Mouse (Mus musculus): ENCODE measurements around the gene Slc25a31. TPM values are rescaled to one million over a fixed set of nuclear protein-coding genes. Genes with fewer than 3 reads are reported as not detected.

Slc25a31 gene
- not detected for polyA plus RNA-seq (2017; shearing (Covaris generic))

DNA sequence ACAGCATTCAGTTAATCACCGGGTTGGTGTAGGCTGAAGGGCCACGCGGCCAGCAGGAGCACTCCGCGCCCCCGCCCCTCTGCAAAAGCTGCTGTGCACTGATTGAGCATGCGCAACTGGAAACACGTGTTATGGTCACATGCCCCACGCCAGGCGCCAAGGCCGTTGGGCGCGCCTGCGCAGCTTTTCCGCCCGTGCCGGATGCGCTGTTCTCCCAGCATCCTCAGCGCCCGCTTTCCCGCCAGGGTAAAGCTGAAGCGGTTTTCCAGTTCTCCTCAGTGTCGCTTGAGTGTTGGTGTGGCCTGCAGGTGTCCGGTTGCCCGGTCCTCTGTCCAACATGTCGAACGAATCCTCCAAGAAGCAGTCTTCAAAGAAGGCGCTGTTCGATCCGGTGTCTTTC, at the start of gene Slc25a31:
TSS of gene Slc25a31 (plus strand) at position 201 of the 400 bp plus-strand sequence.

DNA sequence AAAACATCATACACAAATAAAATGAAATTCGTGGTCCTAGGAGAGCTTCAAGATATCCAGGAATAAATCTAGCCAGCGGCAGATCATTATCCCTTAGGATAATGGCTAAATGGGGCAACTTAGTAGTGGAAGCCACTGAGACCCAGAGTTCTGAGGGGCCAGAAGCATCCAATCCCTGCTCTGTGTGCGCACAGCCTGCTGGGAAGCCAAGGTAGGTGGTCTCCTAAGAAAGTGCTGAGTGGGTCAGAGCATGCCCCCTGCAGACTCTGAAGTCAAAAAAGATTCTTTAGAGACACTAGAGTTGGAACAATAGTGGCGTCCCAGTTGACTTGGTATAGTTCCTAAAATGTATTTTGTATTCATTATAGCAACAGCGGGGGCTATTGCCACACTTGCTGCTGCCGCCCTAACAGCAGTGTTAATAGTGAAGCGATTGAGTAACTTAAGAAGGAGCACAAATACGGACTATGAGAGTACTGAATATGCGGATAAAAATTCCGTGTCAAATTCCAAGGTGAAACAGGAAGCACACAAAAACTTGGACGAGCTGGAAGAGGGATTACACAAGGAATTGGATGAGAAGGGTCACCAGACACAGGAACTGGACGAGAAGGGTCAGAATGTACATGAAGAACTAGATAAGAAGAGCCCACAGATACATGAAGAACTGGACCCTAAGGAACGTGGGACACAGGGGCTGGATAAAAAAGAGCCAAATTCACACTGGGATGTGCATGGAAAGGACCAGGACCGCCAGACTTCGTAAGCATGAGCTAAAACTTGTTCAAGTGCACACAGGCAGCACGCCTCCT, 35.6 kb downstream of the Slc25a31 start, which contains the start of gene Hspa4l:
TSS of gene Hspa4l (plus strand) at position 472 of the 812 bp plus-strand sequence.

Other genes with a start within 250 kb of the Slc25a31 start
- gene Intu, start 177.6 kb upstream of the Slc25a31 start, polyA plus RNA-seq (2017; shearing (Covaris generic)), result 0.82 TPM
- 33.7 TPM for gene Hspa4l, start 35.6 kb downstream of the Slc25a31 start, polyA plus RNA-seq (2017; shearing (Covaris generic))
- 18.4 TPM for gene Plk4, start 91.2 kb downstream of the Slc25a31 start, polyA plus RNA-seq (2017; shearing (Covaris generic))
- gene Mfsd8, start 138.0 kb downstream of the Slc25a31 start, polyA plus RNA-seq (2017; shearing (Covaris generic)), result 23.8 TPM
- gene Abhd18, start 138.1 kb downstream of the Slc25a31 start, polyA plus RNA-seq (2017; shearing (Covaris generic)), result 17.9 TPM
- 0.65 TPM for gene 1700034I23Rik, start 193.7 kb downstream of the Slc25a31 start, polyA plus RNA-seq (2017; shearing (Covaris generic))
- 19.7 TPM for gene Larp1b, start 241.0 kb downstream of the Slc25a31 start, polyA plus RNA-seq (2017; shearing (Covaris generic))

All from inflammation-experienced regulatory T-cells, adult 16 weeks (primary cell).